Mouse (Mus musculus) frontal cortex, adult 2 months (tissue): ENCODE data around the gene Use1. TPM values are rescaled to one million over a fixed set of nuclear protein-coding genes. Genes with fewer than 3 reads are reported as not detected.
A peak's percentile ranks its signal among the peaks of the same experiment; 100 is the strongest.
"Not testable (repeated sequence)": the region's sequence is repeated elsewhere in the genome, so short reads cannot be mapped to it uniquely, and the experiment has no call there.

Experiments used
- DNase-seq, 2 experiments: peaks; one replicate each; pipeline ENCODE4 v3.0.0; 2022; ENCODE audit warnings: low spot score in 1 of 2; ENCODE audit errors: extremely low spot score in 1 of 2
- polyA plus RNA-seq: library from polyadenylated mRNA; depleted of rRNA; stranded (reverse); fragments of >200 nt; gene quantifications from 2 replicates; pipeline ENCODE4 v1.2.3, GENCODE M21; 2012; rRNA removed

Use1 gene
- 174 and 195 TPM in 2 replicates for polyA plus RNA-seq

GRCm38 (mm10) chr8:71366771-71367528 is at the start of gene Use1:
Use1 (plus strand) TSS chr8:71366848.
- peak; percentile 91 to 92 for DNase-seq

- DNase-seq = not testable (repeated sequence)
Observed at GRCm38 (mm10) chr8:71318610-71319009, 48.0 kb upstream of the Use1 start.

GRCm38 (mm10) chr8:71319760-71320159 is 46.9 kb upstream of the Use1 start:
- not testable (repeated sequence) for DNase-seq

GRCm38 (mm10) chr8:71322939-71323338 is 43.7 kb upstream of the Use1 start:
- no peak for DNase-seq

GRCm38 (mm10) chr8:71324848-71325247 is 41.8 kb upstream of the Use1 start:
- DNase-seq = peak in 1 of 2 experiments; percentile 30

- not testable (repeated sequence) for DNase-seq
Observed at GRCm38 (mm10) chr8:71337834-71338233, 28.8 kb upstream of the Use1 start.

- DNase-seq = peak in 1 of 2 experiments; percentile 26
Observed at GRCm38 (mm10) chr8:71340625-71341024, 26.0 kb upstream of the Use1 start.

- no peak for DNase-seq
Observed at GRCm38 (mm10) chr8:71346581-71346980, 20.1 kb upstream of the Use1 start.

GRCm38 (mm10) chr8:71351117-71351516 is 15.5 kb upstream of the Use1 start:
- DNase-seq = no peak

- DNase-seq = no peak
Observed at GRCm38 (mm10) chr8:71351520-71351919, 15.1 kb upstream of the Use1 start.

- no peak for DNase-seq
Observed at GRCm38 (mm10) chr8:71358026-71358425, 8.6 kb upstream of the Use1 start.

- DNase-seq = no peak
Observed at GRCm38 (mm10) chr8:71367529-71368176, 1.0 kb downstream of the Use1 start.

- DNase-seq = no peak
Observed at GRCm38 (mm10) chr8:71368366-71368765, 1.7 kb downstream of the Use1 start.

GRCm38 (mm10) chr8:71369040-71369718 is 2.5 kb downstream of the Use1 start:
- no peak for DNase-seq

- no peak for DNase-seq
Observed at GRCm38 (mm10) chr8:71370711-71371235, 4.1 kb downstream of the Use1 start.

GRCm38 (mm10) chr8:71371236-71371848 is 4.7 kb downstream of the Use1 start, which contains the start of gene Ocel1:
Ocel1 (plus strand) TSS chr8:71371298.
- peak; percentile 97 for DNase-seq

- DNase-seq = no peak
Observed at GRCm38 (mm10) chr8:71372427-71372826, 5.8 kb downstream of the Use1 start.

- no peak for DNase-seq
Observed at GRCm38 (mm10) chr8:71373000-71373399, 6.4 kb downstream of the Use1 start.

GRCm38 (mm10) chr8:71374616-71375206 is 8.1 kb downstream of the Use1 start:
- DNase-seq = no peak
